Mouse (Mus musculus): ENCODE measurements at regions not wholly inside any gene's neighbourhood (a gene's known extent, or its start where the extent isn't known, plus 50 kb on each side); places are given as distances from the start of the nearest gene placed in this dataset.
"Not testable (repeated sequence)": the region's sequence is repeated elsewhere in the genome, so short reads cannot be mapped to it uniquely, and the experiment has no call there.

- Histone ChIP-seq H3K9ac (ENCODE audit: low read length) (no peak overlapping the region), H3K27me3 (ENCODE audit: control insufficient read depth, insufficient read depth, low read length) (no peaks in the 10 kb centered on the region), H3K4me3 (ENCODE audit: low read depth, low read length) (no peak overlapping the region), H3K9me3 (ENCODE audit: control insufficient read depth, low read length) (no peaks in the 10 kb centered on the region), H3K4me1 (ENCODE audit: control insufficient read depth, insufficient read depth, low read length) (no peaks in the 10 kb centered on the region), H3K27ac (ENCODE audit: low read depth, low read length) (no peak overlapping the region), H3K4me2 (no peak overlapping the region), H3K36me3 (ENCODE audit: control insufficient read depth, insufficient read depth, low read length) (no peaks in the 10 kb centered on the region)
- WGBS = 84% methylated on average over 1 of the region's 1 CpGs
- ATAC-seq (ENCODE audit: low FRiP score) = no peak
- DNase-seq (ENCODE audit: low spot score, missing footprints) = no peak
Measured at GRCm38 (mm10) chr3:6004423-6004822, 253.8 kb downstream of the Gm8797 start.

GRCm38 (mm10) chr3:6018749-6019148 is 268.1 kb downstream of the Gm8797 start:
- no peaks in the 10 kb centered on the region for H3K36me3 ChIP-seq (ENCODE audit: control insufficient read depth, insufficient read depth, low read length)
- no peak overlapping the region for H3K4me3 ChIP-seq (ENCODE audit: low read depth, low read length)
- H3K9me3 ChIP-seq (ENCODE audit: control insufficient read depth, low read length) = no peaks in the 10 kb centered on the region
- no peak for ATAC-seq (ENCODE audit: low FRiP score)
- H3K27ac ChIP-seq (ENCODE audit: low read depth, low read length) = no peak overlapping the region
- no peaks in the 10 kb centered on the region for H3K4me1 ChIP-seq (ENCODE audit: control insufficient read depth, insufficient read depth, low read length)
- DNase-seq (ENCODE audit: low spot score, missing footprints) = no peak
- no peaks in the 10 kb centered on the region for H3K27me3 ChIP-seq (ENCODE audit: control insufficient read depth, insufficient read depth, low read length)
- H3K4me2 ChIP-seq = no peak overlapping the region
- 86% methylated on average over 1 of the region's 1 CpGs for WGBS
- H3K9ac ChIP-seq (ENCODE audit: low read length) = no peak overlapping the region

- not testable (repeated sequence) for DNase-seq (ENCODE audit: low spot score, missing footprints); H3K27me3 ChIP-seq (ENCODE audit: control insufficient read depth, insufficient read depth, low read length); H3K4me1 ChIP-seq (ENCODE audit: control insufficient read depth, insufficient read depth, low read length); H3K36me3 ChIP-seq (ENCODE audit: control insufficient read depth, insufficient read depth, low read length); H3K9ac ChIP-seq (ENCODE audit: low read length); ATAC-seq (ENCODE audit: low FRiP score); H3K4me2 ChIP-seq; H3K4me3 ChIP-seq (ENCODE audit: low read depth, low read length); H3K27ac ChIP-seq (ENCODE audit: low read depth, low read length); H3K9me3 ChIP-seq (ENCODE audit: control insufficient read depth, low read length)
- WGBS = 64% methylated on average over 3 of the region's 3 CpGs
Measured at GRCm38 (mm10) chr3:6041325-6041724, 290.7 kb downstream of the Gm8797 start.

GRCm38 (mm10) chr3:6049472-6050045 is 299.0 kb downstream of the Gm8797 start:
- H3K27ac ChIP-seq (ENCODE audit: low read depth, low read length) = no peak overlapping the region
- WGBS = 92% methylated on average over 4 of the region's 4 CpGs

GRCm38 (mm10) chr3:6051901-6052300 is 301.3 kb downstream of the Gm8797 start:
- Histone ChIP-seq H3K4me2 (no peak overlapping the region), H3K36me3 (ENCODE audit: control insufficient read depth, insufficient read depth, low read length) (no peaks in the 10 kb centered on the region), H3K27me3 (ENCODE audit: control insufficient read depth, insufficient read depth, low read length) (no peaks in the 10 kb centered on the region), H3K9ac (ENCODE audit: low read length) (no peak overlapping the region), H3K9me3 (ENCODE audit: control insufficient read depth, low read length) (no peaks in the 10 kb centered on the region), H3K4me1 (ENCODE audit: control insufficient read depth, insufficient read depth, low read length) (no peaks in the 10 kb centered on the region), H3K27ac (ENCODE audit: low read depth, low read length) (no peak overlapping the region), H3K4me3 (ENCODE audit: low read depth, low read length) (no peak overlapping the region)
- ATAC-seq (ENCODE audit: low FRiP score) (no peak), DNase-seq (ENCODE audit: low spot score, missing footprints) (no peak)
- WGBS = 88% methylated on average over 2 of the region's 2 CpGs

More at GRCm38 (mm10) chr3:6049472-6050045, 299.0 kb downstream of the Gm8797 start:
- Histone ChIP-seq H3K9ac (ENCODE audit: low read length) (no peak overlapping the region), H3K4me3 (ENCODE audit: low read depth, low read length) (no peak overlapping the region), H3K27me3 (ENCODE audit: control insufficient read depth, insufficient read depth, low read length) (no peaks in the 10 kb centered on the region), H3K36me3 (ENCODE audit: control insufficient read depth, insufficient read depth, low read length) (no peaks in the 10 kb centered on the region), H3K9me3 (ENCODE audit: control insufficient read depth, low read length) (no peaks in the 10 kb centered on the region), H3K4me1 (ENCODE audit: control insufficient read depth, insufficient read depth, low read length) (no peaks in the 10 kb centered on the region), H3K4me2 (no peak overlapping the region)
- DNase-seq (ENCODE audit: low spot score, missing footprints) = no peak
- no peak for ATAC-seq (ENCODE audit: low FRiP score)

- no peaks in the 10 kb centered on the region for H3K27me3 ChIP-seq (ENCODE audit: control insufficient read depth, insufficient read depth, low read length)
- H3K9ac ChIP-seq (ENCODE audit: low read length) = no peak overlapping the region
- H3K9me3 ChIP-seq (ENCODE audit: control insufficient read depth, low read length) = no peaks in the 10 kb centered on the region
- peak; percentile 48; the same call in 1 of the 2 replicates for ATAC-seq (ENCODE audit: low FRiP score)
- no peak overlapping the region for H3K27ac ChIP-seq (ENCODE audit: low read depth, low read length)
- WGBS = 65% methylated on average over 1 of the region's 1 CpGs
- no peak overlapping the region for H3K4me2 ChIP-seq
- no peaks in the 10 kb centered on the region for H3K36me3 ChIP-seq (ENCODE audit: control insufficient read depth, insufficient read depth, low read length)
- no peaks in the 10 kb centered on the region for H3K4me1 ChIP-seq (ENCODE audit: control insufficient read depth, insufficient read depth, low read length)
- H3K4me3 ChIP-seq (ENCODE audit: low read depth, low read length) = no peak overlapping the region
- no peak for DNase-seq (ENCODE audit: low spot score, missing footprints)
Measured at GRCm38 (mm10) chr3:6083855-6084254, 333.2 kb downstream of the Gm8797 start.

- DNase-seq (ENCODE audit: low spot score, missing footprints) (no peak), ATAC-seq (ENCODE audit: low FRiP score) (no peak)
- H3K4me3 ChIP-seq (ENCODE audit: low read depth, low read length) = no peak overlapping the region
- WGBS = 82% methylated on average over 9 of the region's 9 CpGs
- H3K9me3 ChIP-seq (ENCODE audit: control insufficient read depth, low read length) = no peaks in the 10 kb centered on the region
- no peaks in the 10 kb centered on the region for H3K27me3 ChIP-seq (ENCODE audit: control insufficient read depth, insufficient read depth, low read length)
- no peaks in the 10 kb centered on the region for H3K4me1 ChIP-seq (ENCODE audit: control insufficient read depth, insufficient read depth, low read length)
- H3K9ac ChIP-seq (ENCODE audit: low read length) = no peak overlapping the region
- H3K27ac ChIP-seq (ENCODE audit: low read depth, low read length) = no peak overlapping the region
- H3K4me2 ChIP-seq = no peak overlapping the region
- H3K36me3 ChIP-seq (ENCODE audit: control insufficient read depth, insufficient read depth, low read length) = no peaks in the 10 kb centered on the region
Measured at GRCm38 (mm10) chr3:6087267-6087666, 336.7 kb downstream of the Gm8797 start.

- 90% methylated on average over 2 of the region's 2 CpGs for WGBS
- Histone ChIP-seq H3K4me3 (ENCODE audit: low read depth, low read length) (no peak overlapping the region), H3K27me3 (ENCODE audit: control insufficient read depth, insufficient read depth, low read length) (no peaks in the 10 kb centered on the region), H3K36me3 (ENCODE audit: control insufficient read depth, insufficient read depth, low read length) (no peaks in the 10 kb centered on the region), H3K4me2 (no peak overlapping the region), H3K4me1 (ENCODE audit: control insufficient read depth, insufficient read depth, low read length) (no peaks in the 10 kb centered on the region), H3K27ac (ENCODE audit: low read depth, low read length) (no peak overlapping the region), H3K9ac (ENCODE audit: low read length) (no peak overlapping the region), H3K9me3 (ENCODE audit: control insufficient read depth, low read length) (no peaks in the 10 kb centered on the region)
- ATAC-seq (ENCODE audit: low FRiP score) = no peak
- no peak for DNase-seq (ENCODE audit: low spot score, missing footprints)
Measured at GRCm38 (mm10) chr3:6093931-6094330, 343.3 kb downstream of the Gm8797 start.

GRCm38 (mm10) chr3:6094410-6094809 is 343.8 kb downstream of the Gm8797 start:
- H3K27ac ChIP-seq (ENCODE audit: low read depth, low read length); H3K9ac ChIP-seq (ENCODE audit: low read length); H3K4me2 ChIP-seq; ATAC-seq (ENCODE audit: low FRiP score); DNase-seq (ENCODE audit: low spot score, missing footprints); H3K27me3 ChIP-seq (ENCODE audit: control insufficient read depth, insufficient read depth, low read length); H3K9me3 ChIP-seq (ENCODE audit: control insufficient read depth, low read length); H3K4me1 ChIP-seq (ENCODE audit: control insufficient read depth, insufficient read depth, low read length); H3K4me3 ChIP-seq (ENCODE audit: low read depth, low read length); H3K36me3 ChIP-seq (ENCODE audit: control insufficient read depth, insufficient read depth, low read length): not testable (repeated sequence)
